In the genomic region with DNA sequence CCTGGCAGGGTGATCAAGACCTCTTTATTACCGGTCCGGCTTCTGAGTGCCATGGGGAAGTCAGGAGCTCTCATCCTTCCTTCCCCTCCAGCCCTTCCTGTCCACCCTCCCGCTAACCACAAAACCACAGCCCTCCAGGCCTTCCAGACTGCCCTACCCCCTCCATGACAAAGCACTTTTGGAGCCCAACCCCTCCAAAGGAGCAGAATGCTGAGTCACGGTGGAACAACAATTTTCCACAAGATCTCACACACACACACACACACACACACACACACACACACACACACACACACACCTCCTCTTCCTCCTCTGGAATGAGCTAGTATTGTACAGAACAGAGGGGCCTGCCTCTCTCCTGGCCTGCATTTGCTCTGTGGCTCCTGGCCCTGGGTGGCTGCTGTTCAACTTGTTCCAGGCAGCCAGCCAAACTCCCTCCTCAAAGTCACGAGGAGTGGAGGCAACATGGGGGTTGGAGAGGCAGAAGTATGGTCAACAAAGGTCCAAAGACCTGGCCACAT, we compare ENCODE assay signal across 9 mouse cellular contexts. TPM values are rescaled to one million over a fixed set of nuclear protein-coding genes. Genes with fewer than 3 reads are reported as not detected.
A peak's percentile ranks its signal among the peaks of the same experiment; 100 is the strongest.
DNase-seq lines count a peak whose midpoint lies in the region; ATAC-seq and TF ChIP-seq lines count a peak whose summit lies in the region.
"Had no signal": no experiment of that assay in that cellular context is flagged by ENCODE, and none has a peak within 500 bp of the region (broad histone marks: within the 10 kb centered on the region; RNA-seq: fewer than 3 reads in every experiment).

No protein-coding gene starts in this region.

- H3K4me1 ChIP-seq in kidney, embryonic 14.5 days (ENCODE audit: control insufficient read depth, insufficient read depth, low read length) = peaks cover 1% of the 10 kb centered on the region; the same call in 1 of the 2 replicates
- H3K4me1 ChIP-seq in liver, embryonic 14.5 days (replicated peaks; ENCODE audit: control insufficient read depth in 2 of 2, insufficient read depth in 2 of 2, low read length in 1 of 2) = peaks cover 38 to 53% of the 10 kb centered on the region in 2 experiments

- intact Hi-C loops in gastrocnemius, adult 2 months (cut with DNase I) = no loop called here

- H3K9ac ChIP-seq in kidney, embryonic 14.5 days (ENCODE audit: low read depth, low read length) = no peak overlapping the region
- H3K9ac ChIP-seq in liver, embryonic 14.5 days (replicated peaks) = peak overlapping the region; percentile 64
- H3K9ac ChIP-seq: neural tube, embryonic 13.5 days had no signal

- H3K36me3 ChIP-seq in kidney, embryonic 14.5 days (ENCODE audit: control insufficient read depth, insufficient read depth, low read length) = no peaks in the 10 kb centered on the region
- H3K36me3 ChIP-seq in liver, embryonic 14.5 days (replicated peaks; ENCODE audit: control insufficient read depth, insufficient read depth, low read depth) = peaks cover 2% of the 10 kb centered on the region
- H3K36me3 ChIP-seq: neural tube, embryonic 13.5 days had no signal

- WGBS in kidney, embryonic 14.5 days = 56% methylated on average over 5 of the region's 5 CpGs
- 4% methylated on average over 5 of the region's 5 CpGs for WGBS in liver, embryonic 14.5 days (ENCODE audit: insufficient replicate concordance)

- no peaks in the 10 kb centered on the region for H3K9me3 ChIP-seq in kidney, embryonic 14.5 days (ENCODE audit: control insufficient read depth, low read length)
- no peaks in the 10 kb centered on the region for H3K9me3 ChIP-seq in liver, embryonic 14.5 days (ENCODE audit: control insufficient read depth, low read length)
- H3K9me3 ChIP-seq: neural tube, embryonic 13.5 days had no signal

- ATAC-seq in kidney, embryonic 14.5 days (ENCODE audit: low FRiP score, low TSS enrichment) = no peak
- peak; percentile 49 for ATAC-seq in liver, embryonic 14.5 days (ENCODE audit: insufficient read depth)

- H3K4me3 ChIP-seq in kidney, embryonic 14.5 days (ENCODE audit: low read length) = no peak overlapping the region
- H3K4me3 ChIP-seq in gastrocnemius, adult 2 months = no peak overlapping the region
- H3K4me3 ChIP-seq in liver, embryonic 14.5 days (ENCODE audit: insufficient read depth in 1 of 2, low read depth in 2 of 2, low read length in 2 of 2) = peak overlapping the region in 1 of 2 experiments; percentile 14; a peak in 1 of 4 replicates
- H3K4me3 ChIP-seq: neural tube, embryonic 13.5 days had no signal

- no peaks in the 10 kb centered on the region for H3K27me3 ChIP-seq in kidney, embryonic 14.5 days (ENCODE audit: control insufficient read depth, insufficient read depth, low read length)
- H3K27me3 ChIP-seq in liver, embryonic 14.5 days (ENCODE audit: control insufficient read depth, insufficient read depth, low read length) = no peaks in the 10 kb centered on the region
- H3K27me3 ChIP-seq: neural tube, embryonic 13.5 days had no signal

- TF ChIP-seq EP300 in liver, embryonic 14.5 days (IDR thresholded peaks at IDR 0.05; ENCODE audit: low read depth) = peak; percentile 85

- no peak overlapping the region for H3K27ac ChIP-seq in kidney, embryonic 14.5 days (ENCODE audit: low read depth, low read length)
- peak overlapping the region; percentile 89 for H3K27ac ChIP-seq in gastrocnemius, adult 2 months
- H3K27ac ChIP-seq in liver, embryonic 14.5 days = peak overlapping the region; percentile 93
- H3K27ac ChIP-seq: neural tube, embryonic 13.5 days had no signal

- no peak overlapping the region for H3K4me2 ChIP-seq in kidney, embryonic 14.5 days (replicated peaks; ENCODE audit: low read depth, low read length)
- peak overlapping the region; percentile 63 for H3K4me2 ChIP-seq in liver, embryonic 14.5 days (ENCODE audit: low read depth)
- H3K4me2 ChIP-seq: neural tube, embryonic 13.5 days had no signal

- DNase-seq in kidney, adult 11 months = peak; percentile 93
- DNase-seq in adrenal gland, postnatal 10 days = peak; percentile 88
- peak; percentile 88 for DNase-seq in gastrocnemius, adult 2 months
- DNase-seq in kidney, adult 9 months = peak; percentile 96
- peak; percentile 85 to 92 (median 88) for DNase-seq in liver, embryonic 14.5 days (ENCODE audit: low read depth in 3 of 3, low spot score in 3 of 3)
- peak; percentile 46 to 56 for DNase-seq in right cerebral cortex, postnatal 36 days (ENCODE audit: low spot score in 2 of 2)
- no peak for DNase-seq in natural killer cell, adult 2 months (ENCODE audit: low spot score in 2 of 2)

- TF ChIP-seq CTCF in gastrocnemius, adult 2 months (IDR thresholded peaks at IDR 0.05) = no peak
- no peak for TF ChIP-seq CTCF in liver, embryonic 14.5 days (IDR thresholded peaks at IDR 0.05; ENCODE audit: low read depth)

RNA-seq across cellular contexts. Expression of gene Fth1, which starts 1.9 kb away (rescaled TPM):
- 1,412 and 1,461 TPM in 2 replicates for polyA plus RNA-seq in kidney, embryonic 14.5 days (2014; fragmentation: Nextera tagmentation; extraction: Ambion mirVana)
- 1,000 to 10,000 TPM; 2,032 to 2,040 TPM for total RNA-seq in adrenal gland, postnatal 10 days (2021)
- 1,000 to 10,000 TPM; 2,168 to 2,432 TPM for total RNA-seq in gastrocnemius, adult 2 months (2021)
- polyA plus RNA-seq in liver, embryonic 14.5 days (2012; rRNA removed) = 1,645 and 1,653 TPM in 2 replicates
- polyA plus RNA-seq in liver, embryonic 14.5 days (2014; fragmentation: Nextera tagmentation; extraction: Ambion mirVana) = 3,787 and 3,976 TPM in 2 replicates

RNA-seq across cellular contexts. Expression of gene Best1, which starts 22.9 kb away (rescaled TPM):
- polyA plus RNA-seq in kidney, embryonic 14.5 days (2014; fragmentation: Nextera tagmentation; extraction: Ambion mirVana) = 1.1 and 1.2 TPM in 2 replicates
- under 1 TPM; 0.39 to 0.45 TPM for total RNA-seq in adrenal gland, postnatal 10 days (2021)
- under 1 TPM; 0.28 to 0.46 TPM for total RNA-seq in gastrocnemius, adult 2 months (2021)
- 0.08 TPM in 1 of 2 replicates, not detected in the other for polyA plus RNA-seq in liver, embryonic 14.5 days (2012; rRNA removed)
- 0.09 and 0.10 TPM in 2 replicates for polyA plus RNA-seq in liver, embryonic 14.5 days (2014; fragmentation: Nextera tagmentation; extraction: Ambion mirVana)

RNA-seq across cellular contexts. Expression of gene Rab3il1, which starts 23.0 kb away (rescaled TPM):
- polyA plus RNA-seq in kidney, embryonic 14.5 days (2014; fragmentation: Nextera tagmentation; extraction: Ambion mirVana) = 20.3 and 26.2 TPM in 2 replicates
- total RNA-seq in adrenal gland, postnatal 10 days (2021) = 10 to 100 TPM in 1 of 2 experiments, 1 to 10 TPM in 1; 10.0 to 15.0 TPM
- 1 to 10 TPM; 4.0 to 4.7 TPM for total RNA-seq in gastrocnemius, adult 2 months (2021)
- 116 and 122 TPM in 2 replicates for polyA plus RNA-seq in liver, embryonic 14.5 days (2012; rRNA removed)
- 240 and 255 TPM in 2 replicates for polyA plus RNA-seq in liver, embryonic 14.5 days (2014; fragmentation: Nextera tagmentation; extraction: Ambion mirVana)

Comparison
In these comparisons a context has a peak if more than half of its experiments do, and no peak if none do; other contexts are left out.
1. DNase-seq: peak in kidney, adult 11 months (single experiment), adrenal gland, postnatal 10 days (single experiment), gastrocnemius, adult 2 months (single experiment), kidney, adult 9 months (single experiment), liver, embryonic 14.5 days (3 of 3) and right cerebral cortex, postnatal 36 days (2 of 2); none in natural killer cell, adult 2 months (0 of 2).